Mouse (Mus musculus): ENCODE data around the gene Tubgcp3.
"Not testable (repeated sequence)": the region's sequence is repeated elsewhere in the genome, so short reads cannot be mapped to it uniquely, and the experiment has no call there.

The Tubgcp3 gene

GRCm38 (mm10) chr8:12638446-12638845 is 33.6 kb downstream of the Tubgcp3 start:
- DNase-seq, result no peak

DNA sequence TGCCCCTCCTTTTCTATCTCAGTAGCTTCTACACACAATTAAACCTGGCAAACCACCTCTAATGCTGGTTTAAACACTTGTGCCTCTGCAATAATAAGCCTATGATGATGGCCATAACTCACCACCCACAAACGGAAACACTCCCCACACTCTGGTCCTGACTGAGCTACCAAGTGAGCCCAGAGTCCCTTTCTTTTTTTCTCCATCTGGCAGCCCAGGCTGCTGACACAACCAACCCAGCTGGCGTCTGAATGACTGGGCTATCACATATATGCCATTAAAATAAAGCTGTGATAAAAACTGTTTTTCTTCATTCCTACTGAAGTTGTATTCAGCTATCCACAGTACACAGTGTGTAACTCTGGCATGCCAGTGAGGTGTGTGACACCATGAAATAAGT is 36.7 kb downstream of the Tubgcp3 start:
- DNase-seq, result no peak

GRCm38 (mm10) chr8:12629079-12629478 is 43.0 kb downstream of the Tubgcp3 start:
- peak; percentile 15 to 28 for DNase-seq

DNA sequence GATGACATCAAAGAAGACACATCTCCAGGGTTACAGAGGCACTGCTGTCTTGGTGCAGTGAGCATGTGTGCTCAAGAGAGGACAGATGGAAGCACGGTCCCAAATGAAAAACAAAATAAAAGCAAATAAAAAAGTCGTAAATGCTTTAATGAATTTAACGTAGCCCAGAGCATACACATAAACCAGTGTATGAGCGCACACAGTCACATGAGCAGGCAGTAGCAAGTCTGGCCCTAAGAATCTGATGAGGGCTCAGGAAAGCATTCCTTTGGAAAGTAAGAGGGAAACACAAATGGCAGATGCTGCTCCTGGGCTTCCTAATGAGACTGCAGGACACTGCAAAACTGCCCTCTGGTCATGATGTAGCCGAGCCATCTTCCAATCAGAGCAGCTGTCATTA is 46.2 kb downstream of the Tubgcp3 start:
- no peak for DNase-seq

GRCm38 (mm10) chr8:12621550-12622222 is 50.4 kb downstream of the Tubgcp3 start:
- DNase-seq, result no peak

DNA sequence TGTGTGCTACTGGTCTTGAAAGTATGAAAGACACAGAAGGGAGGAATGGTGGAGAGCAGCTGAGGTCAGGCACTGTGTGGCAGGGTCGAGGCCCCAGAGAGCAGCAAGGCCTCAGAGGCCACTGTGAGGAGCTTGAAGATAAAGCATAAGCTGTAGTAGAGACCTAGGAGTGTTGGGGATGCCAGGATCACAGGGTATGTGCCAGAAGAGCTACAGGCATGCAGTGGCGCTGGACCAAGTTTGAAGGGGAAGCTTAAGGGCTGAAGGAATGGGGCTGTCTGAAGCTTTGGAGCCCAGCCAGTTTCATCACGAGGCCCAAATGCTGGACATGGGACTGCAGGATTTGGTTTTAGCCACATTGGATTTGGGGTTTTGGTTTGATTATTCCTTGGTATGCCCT is 54.7 kb downstream of the Tubgcp3 start:
- DNase-seq, result not testable (repeated sequence)

DNA sequence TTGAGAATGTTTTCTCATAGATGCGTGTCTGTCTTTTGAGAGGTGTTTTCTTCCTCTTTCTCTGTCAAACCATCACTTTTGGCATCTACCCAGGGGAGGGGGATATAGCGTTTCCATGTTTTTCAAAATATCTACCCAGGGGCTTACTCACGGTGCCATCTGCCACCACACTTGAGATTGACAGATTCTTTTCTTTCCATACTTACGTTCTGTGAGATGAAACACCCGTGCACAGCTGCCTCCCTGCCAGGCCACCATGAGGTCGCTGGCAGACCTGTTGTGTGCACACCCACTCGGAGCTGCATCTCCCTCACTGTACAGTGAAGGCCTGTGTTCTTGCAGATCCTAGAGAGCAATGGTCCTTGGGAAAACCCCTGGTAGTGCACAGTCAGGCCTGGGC is 58.8 kb downstream of the Tubgcp3 start:
- DNase-seq, result no peak

- no peak for DNase-seq
Observed at GRCm38 (mm10) chr8:12609752-12610449, 62.1 kb downstream of the Tubgcp3 start.

- no peak for DNase-seq
Observed at GRCm38 (mm10) chr8:12608810-12609209, 63.2 kb downstream of the Tubgcp3 start.

GRCm38 (mm10) chr8:12607223-12607622 is 64.8 kb downstream of the Tubgcp3 start:
- peak; percentile 75 to 77 for DNase-seq

- DNase-seq, result no peak
Observed at GRCm38 (mm10) chr8:12583785-12584184, 88.3 kb downstream of the Tubgcp3 start.

DNA sequence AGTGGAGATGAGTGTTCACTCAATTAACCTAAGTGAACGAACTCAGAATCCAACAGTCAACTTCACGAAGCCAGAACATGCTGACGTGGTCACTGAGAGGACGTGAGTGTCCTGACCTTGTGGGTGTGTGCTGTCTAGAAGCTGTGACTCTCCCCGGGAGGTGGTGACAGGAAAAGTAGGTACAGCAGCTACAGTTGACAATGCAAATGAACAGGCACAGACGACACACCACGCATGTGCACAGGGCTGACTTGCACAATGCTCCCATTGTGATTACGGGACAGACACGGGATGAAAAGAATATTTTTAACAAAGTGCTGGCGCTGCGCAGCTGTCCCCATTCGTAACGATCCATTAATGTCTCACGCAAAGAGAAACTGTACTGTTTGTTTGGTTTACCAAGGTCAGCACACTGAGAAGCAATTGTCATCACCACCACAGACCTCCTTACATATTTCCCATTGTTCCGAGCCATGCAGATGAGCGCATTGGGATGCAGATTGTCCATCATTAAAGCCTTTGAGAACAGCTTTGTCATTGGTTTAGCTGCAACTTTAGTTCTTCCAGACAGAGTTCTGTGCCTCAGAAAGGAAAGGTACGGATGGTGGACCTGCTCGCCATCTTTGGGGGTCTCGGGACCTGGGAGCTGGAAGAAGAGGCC is 92.6 kb downstream of the Tubgcp3 start:
- DNase-seq, result not testable (repeated sequence)

DNA sequence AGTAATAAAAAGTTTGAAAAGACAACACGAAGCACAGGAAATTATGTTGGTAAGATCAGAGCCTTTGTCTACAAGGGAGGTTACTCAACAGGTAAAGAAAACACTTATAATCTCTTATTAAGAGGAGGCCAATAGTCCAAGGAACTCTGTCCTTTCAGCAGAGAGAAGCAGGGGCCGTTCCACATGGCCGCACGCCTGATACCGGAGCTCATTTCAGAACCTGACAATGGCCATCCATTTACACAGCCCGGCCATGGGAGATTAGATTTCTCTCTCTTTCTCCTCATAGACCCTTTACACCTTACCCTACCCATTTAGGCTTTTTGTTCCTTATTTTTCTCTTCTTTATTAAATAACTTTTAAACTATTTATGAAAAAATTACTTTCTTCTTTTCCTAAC is 95.3 kb downstream of the Tubgcp3 start:
- DNase-seq, result no peak

GRCm38 (mm10) chr8:12576003-12576402 is 96.0 kb downstream of the Tubgcp3 start:
- DNase-seq, result no peak

GRCm38 (mm10) chr8:12572814-12573534 is 99.1 kb downstream of the Tubgcp3 start, which contains the start of gene Spaca7:
Gene Spaca7 (plus strand): TSS chr8:12573029.
- DNase-seq, result no peak

GRCm38 (mm10) chr8:12566509-12566908 is 105.5 kb downstream of the Tubgcp3 start:
- no peak for DNase-seq

DNA sequence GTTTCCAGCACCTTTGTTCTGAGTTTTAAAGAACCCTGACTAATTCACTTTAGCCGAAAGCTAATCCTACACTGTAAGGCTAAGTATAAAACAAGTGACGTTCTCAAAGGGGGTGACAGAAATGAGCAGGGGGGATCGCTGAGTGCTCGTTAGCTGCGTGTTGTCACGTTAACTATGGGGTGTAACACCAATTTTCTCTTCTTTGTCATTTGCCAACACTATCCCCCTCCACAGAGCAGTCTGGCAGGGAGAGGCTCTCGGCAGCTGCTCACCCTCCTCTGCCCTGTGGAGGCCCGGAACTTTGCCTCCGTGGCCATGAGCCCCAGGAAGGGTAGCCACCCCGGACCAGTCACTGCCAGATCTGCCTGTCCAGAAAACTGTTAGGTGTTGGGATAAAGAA is 106.6 kb downstream of the Tubgcp3 start:
- no peak for DNase-seq

- no peak for DNase-seq
Observed at GRCm38 (mm10) chr8:12564307-12564706, 107.7 kb downstream of the Tubgcp3 start.
